Mouse (Mus musculus) heart, embryonic 11.5 days (tissue): ENCODE data around the gene Ssh2. TPM values are rescaled to one million over a fixed set of nuclear protein-coding genes. Genes with fewer than 3 reads are reported as not detected.

Experiments
- ATAC-seq: fragments of 200-750 bp; cut with Nextera tagmentation; replicated peaks from 2 replicates; pipeline ENCODE4 v1.8.0; 2017; ENCODE audit warnings: moderate library complexity; ENCODE audit not compliant: insufficient number of reproducible peaks, low FRiP score, low TSS enrichment
- H3K27ac ChIP-seq: fragments of 300-500 bp; sonication (generic); 2 replicates; pipeline ENCODE4 v1.5.1; 2014; ENCODE audit warnings: mild to moderate bottlenecking, low read depth, low read length
- H3K27me3 ChIP-seq: fragments of 300-500 bp; sonication (generic); 2 replicates; pipeline ENCODE4 v1.6.1; 2014; ENCODE audit warnings: mild to moderate bottlenecking, low read length, mixed read lengths; ENCODE audit not compliant: control insufficient read depth, insufficient read depth
- H3K36me3 ChIP-seq: fragments of 300-500 bp; sonication (generic); 2 replicates; pipeline ENCODE4 v1.6.1; 2014; ENCODE audit warnings: mild to moderate bottlenecking, low read length, moderate library complexity, mixed read lengths; ENCODE audit not compliant: control insufficient read depth, insufficient read depth
- H3K4me1 ChIP-seq: fragments of 300-500 bp; sonication (generic); 2 replicates; pipeline ENCODE4 v1.6.1; 2014; ENCODE audit warnings: low read length; ENCODE audit not compliant: control insufficient read depth, insufficient read depth
- H3K4me2 ChIP-seq: fragments of 300-500 bp; sonication (generic); 2 replicates; pipeline ENCODE4 v1.6.1; 2014; ENCODE audit warnings: mild to moderate bottlenecking, moderate library complexity
- H3K4me3 ChIP-seq: fragments of 300-500 bp; sonication (generic); 2 replicates; pipeline ENCODE4 v1.5.1; 2014; ENCODE audit warnings: low read depth, low read length
- H3K9ac ChIP-seq: fragments of 300-500 bp; sonication (generic); 2 replicates; pipeline ENCODE4 v1.6.1; 2014; ENCODE audit warnings: mild to moderate bottlenecking, low read depth, low read length, moderate library complexity
- H3K9me3 ChIP-seq: fragments of 300-500 bp; sonication (generic); replicated peaks from 2 replicates; pipeline ENCODE4 v1.6.1; 2016; ENCODE audit warnings: low read length; ENCODE audit not compliant: control insufficient read depth
- WGBS: fragments of 180-500 bp; shearing (Covaris S2); extraction: QIAGEN DNeasy Blood & Tissue Kit; methylation state at CpG from one replicate; pipeline ENCODE4 v1.1.7; 2014; ENCODE audit not compliant: insufficient replicate concordance; 5-methylcytosine and 5-hydroxymethylcytosine counted together
- polyA plus RNA-seq: library from polyadenylated mRNA; unstranded; fragments of >200 nt; fragmentation: Nextera tagmentation; extraction: Ambion mirVana; gene quantifications from 2 replicates; pipeline ENCODE4 v1.2.1, GENCODE M21; 2014

Gene Ssh2
- polyA plus RNA-seq, 1 experiment from 2014 or later, result 22.8 TPM

GRCm38 (mm10) chr11:77461856-77462255, 245.8 kb downstream of the Ssh2 start:
- no peaks in the 10 kb centered on the region for H3K9me3 ChIP-seq
- H3K36me3 ChIP-seq, result no peaks in the 10 kb centered on the region; the same call in 1 of the 2 replicates
- peak overlapping the region; percentile 93 for H3K27ac ChIP-seq
- WGBS, result 6% methylated on average over 6 of the region's 6 CpGs
- H3K27me3 ChIP-seq, result peaks cover 18% of the 10 kb centered on the region
- peaks cover 25% of the 10 kb centered on the region for H3K4me1 ChIP-seq
- H3K9ac ChIP-seq, result peak overlapping the region; percentile 78
- peak overlapping the region; percentile 64 for H3K4me3 ChIP-seq
- ATAC-seq, result no peak
- H3K4me2 ChIP-seq, result peak overlapping the region; percentile 89

GRCm38 (mm10) chr11:77462283-77463100, 246.4 kb downstream of the Ssh2 start, which contains the start of gene Coro6:
Gene Coro6, plus strand, starts transcription at chr11:77462411.
- Histone ChIP-seq H3K36me3 (no peaks in the 10 kb centered on the region; the same call in 1 of the 2 replicates), H3K27me3 (peaks cover 24% of the 10 kb centered on the region), H3K4me1 (peaks cover 30% of the 10 kb centered on the region), H3K4me3 (peak within 1 kb of the TSS; percentile 64), H3K9ac (peak within 1 kb of the TSS; percentile 78), H3K27ac (peak within 1 kb of the TSS; percentile 93), H3K4me2 (peak within 1 kb of the TSS; percentile 89), H3K9me3 (no peaks in the 10 kb centered on the region)
- peak; percentile 68 for ATAC-seq
- WGBS, result under 1% methylated on average over 58 of the region's 73 CpGs

GRCm38 (mm10) chr11:77463101-77463445, 247.0 kb downstream of the Ssh2 start:
- peaks cover 35% of the 10 kb centered on the region for H3K4me1 ChIP-seq
- H3K36me3 ChIP-seq, result no peaks in the 10 kb centered on the region
- peak overlapping the region; percentile 89 for H3K4me2 ChIP-seq
- H3K27me3 ChIP-seq, result peaks cover 30% of the 10 kb centered on the region
- peak overlapping the region; percentile 93 for H3K27ac ChIP-seq
- peak overlapping the region; percentile 78 for H3K9ac ChIP-seq
- H3K4me3 ChIP-seq, result peak overlapping the region; percentile 64
- ATAC-seq, result no peak
- WGBS, result 41% methylated on average over 8 of the region's 8 CpGs
- no peaks in the 10 kb centered on the region for H3K9me3 ChIP-seq

GRCm38 (mm10) chr11:77463786-77464185, 247.7 kb downstream of the Ssh2 start:
- no peaks in the 10 kb centered on the region for H3K9me3 ChIP-seq
- H3K9ac ChIP-seq, result no peak overlapping the region
- peaks cover 34% of the 10 kb centered on the region for H3K27me3 ChIP-seq
- no peak for ATAC-seq
- peaks cover 35% of the 10 kb centered on the region for H3K4me1 ChIP-seq
- 60% methylated on average over 10 of the region's 10 CpGs for WGBS
- no peak overlapping the region for H3K4me3 ChIP-seq
- H3K4me2 ChIP-seq, result peak overlapping the region; percentile 89; the same call in 1 of the 2 replicates
- H3K36me3 ChIP-seq, result no peaks in the 10 kb centered on the region
- 0 out of 2 replicates have a peak overlapping the region, but pooled peaks have one; percentile 38 for H3K27ac ChIP-seq

GRCm38 (mm10) chr11:77464684-77465083, 248.6 kb downstream of the Ssh2 start:
- Histone ChIP-seq H3K4me1 (peaks cover 35% of the 10 kb centered on the region), H3K27me3 (peaks cover 36% of the 10 kb centered on the region), H3K4me3 (no peak overlapping the region), H3K36me3 (no peaks in the 10 kb centered on the region), H3K4me2 (no peak overlapping the region), H3K9ac (no peak overlapping the region), H3K9me3 (no peaks in the 10 kb centered on the region), H3K27ac (peak overlapping the region; percentile 38; the same call in 1 of the 2 replicates)
- WGBS, result 40% methylated on average over 4 of the region's 4 CpGs
- no peak for ATAC-seq

GRCm38 (mm10) chr11:77465111-77465510, 249.0 kb downstream of the Ssh2 start:
- WGBS, result 73% methylated on average over 3 of the region's 3 CpGs
- no peak overlapping the region for H3K4me2 ChIP-seq
- H3K27ac ChIP-seq, result no peak overlapping the region
- H3K4me1 ChIP-seq, result peaks cover 35% of the 10 kb centered on the region
- H3K27me3 ChIP-seq, result peaks cover 36% of the 10 kb centered on the region
- no peak overlapping the region for H3K9ac ChIP-seq
- H3K9me3 ChIP-seq, result no peaks in the 10 kb centered on the region
- no peak for ATAC-seq
- no peak overlapping the region for H3K4me3 ChIP-seq
- H3K36me3 ChIP-seq, result no peaks in the 10 kb centered on the region

- Histone ChIP-seq H3K27me3 (peaks cover 36% of the 10 kb centered on the region), H3K36me3 (no peaks in the 10 kb centered on the region), H3K27ac (no peak overlapping the region), H3K4me3 (no peak overlapping the region), H3K9me3 (no peaks in the 10 kb centered on the region), H3K4me2 (no peak overlapping the region), H3K4me1 (peaks cover 34% of the 10 kb centered on the region), H3K9ac (no peak overlapping the region)
- WGBS, result 34% methylated on average over 9 of the region's 9 CpGs
- ATAC-seq, result no peak
These were observed 250.5 kb downstream of the Ssh2 start for GRCm38 (mm10) chr11:77466544-77466943.

GRCm38 (mm10) chr11:77467157-77467556, 251.1 kb downstream of the Ssh2 start:
- WGBS, result 5% methylated on average over 25 of the region's 25 CpGs
- H3K9ac ChIP-seq, result peak overlapping the region; percentile 10; the same call in 1 of the 2 replicates
- no peak overlapping the region for H3K27ac ChIP-seq
- peaks cover 36% of the 10 kb centered on the region for H3K27me3 ChIP-seq
- H3K4me2 ChIP-seq, result peak overlapping the region; percentile 38
- no peaks in the 10 kb centered on the region for H3K9me3 ChIP-seq
- ATAC-seq, result no peak
- no peaks in the 10 kb centered on the region; the same call in 1 of the 2 replicates for H3K36me3 ChIP-seq
- H3K4me1 ChIP-seq, result peaks cover 30% of the 10 kb centered on the region
- no peak overlapping the region for H3K4me3 ChIP-seq
